Mouse (Mus musculus) heart, adult 18-20 months (tissue): ENCODE measurements around the gene Lrrc26. TPM values are rescaled to one million over a fixed set of nuclear protein-coding genes. Genes with fewer than 3 reads are reported as not detected.

ENCODE experiments used
- DNase-seq, 2 experiments: peaks; one replicate each; pipeline ENCODE4 v3.0.0; 2021 to 2022; ENCODE audit warnings: mixed read lengths in 1 of 2
- total RNA-seq, 2 experiments: library from RNA; stranded (reverse); gene quantifications; 2 replicates each; pipeline ENCODE4 v1.2.3; 2021

The Lrrc26 gene
- total RNA-seq, 2 experiments from 2014 or later: 0.23 TPM; not detected in 1

GRCm38 (mm10) chr2:25266720-25267119 lies 23.0 kb upstream of the Lrrc26 start:
- peak; percentile 59 to 73 for DNase-seq

- DNase-seq: no peak
These were observed 22.5 kb upstream of the Lrrc26 start for GRCm38 (mm10) chr2:25267241-25267640.

GRCm38 (mm10) chr2:25267746-25268309 lies 21.9 kb upstream of the Lrrc26 start:
- no peak for DNase-seq

GRCm38 (mm10) chr2:25271827-25272511 lies 17.7 kb upstream of the Lrrc26 start, which contains the start of the genes Ssna1 and Anapc2:
Ssna1 (minus strand) TSS chr2:25272438.
Anapc2 (plus strand) TSS chr2:25272478.
- peak; percentile 97 to 99 for DNase-seq

- no peak for DNase-seq
These were observed 17.2 kb upstream of the Lrrc26 start for GRCm38 (mm10) chr2:25272515-25272914.

- no peak for DNase-seq
These were observed 16.7 kb upstream of the Lrrc26 start for GRCm38 (mm10) chr2:25273010-25273409.

- peak; percentile 73 to 90 for DNase-seq
These were observed 10.5 kb upstream of the Lrrc26 start for GRCm38 (mm10) chr2:25278928-25279882.

GRCm38 (mm10) chr2:25285551-25285950 lies 4.2 kb upstream of the Lrrc26 start:
- DNase-seq: no peak

- DNase-seq: no peak
These were observed 3.4 kb upstream of the Lrrc26 start for GRCm38 (mm10) chr2:25286314-25286713.

GRCm38 (mm10) chr2:25286837-25287636 lies 2.7 kb upstream of the Lrrc26 start:
- DNase-seq: peak; percentile 36 to 56

GRCm38 (mm10) chr2:25287927-25288649 lies 1.6 kb upstream of the Lrrc26 start, which contains the start of gene Tmem210:
Tmem210 (plus strand) TSS chr2:25288145.
- no peak for DNase-seq

GRCm38 (mm10) chr2:25288734-25289345 lies 875 bp upstream of the Lrrc26 start:
- DNase-seq: no peak

- DNase-seq: peak in 1 of 2 experiments; percentile 42
These were observed 543 bp downstream of the Lrrc26 start for GRCm38 (mm10) chr2:25290101-25290815.

GRCm38 (mm10) chr2:25290816-25291130 lies 1.1 kb downstream of the Lrrc26 start:
- DNase-seq: peak; percentile 22 to 34

- peak; percentile 29 to 55 for DNase-seq
These were observed 1.7 kb downstream of the Lrrc26 start for GRCm38 (mm10) chr2:25291184-25292053.

- peak; percentile 49 to 59 for DNase-seq
These were observed 2.4 kb downstream of the Lrrc26 start for GRCm38 (mm10) chr2:25292054-25292544.

- peak; percentile 73 to 93 for DNase-seq
These were observed 3.1 kb downstream of the Lrrc26 start for GRCm38 (mm10) chr2:25292856-25293255.

- DNase-seq: no peak
These were observed 4.0 kb downstream of the Lrrc26 start for GRCm38 (mm10) chr2:25293706-25294105.

GRCm38 (mm10) chr2:25297093-25297492 lies 7.4 kb downstream of the Lrrc26 start:
- no peak for DNase-seq
